Mouse (Mus musculus) hindbrain, embryonic 11.5 days (tissue): ENCODE measurements at regions not wholly inside any gene's neighbourhood (a gene's known extent, or its start where the extent isn't known, plus 50 kb on each side); places are given as distances from the start of the nearest gene placed in this dataset.

Experiments
- ATAC-seq: fragments of 200-750 bp; cut with Nextera tagmentation; 2 replicates; pipeline ENCODE4 v1.8.0; 2017; ENCODE audit warnings: mild to moderate bottlenecking, moderate TSS enrichment, moderate library complexity; ENCODE audit not compliant: low FRiP score
- DNase-seq: peaks from one replicate; pipeline ENCODE4 v3.0.0-alpha.2; 2015; ENCODE audit warnings: low spot score
- H3K27ac ChIP-seq: fragments of 300-500 bp; sonication (generic); 2 replicates; pipeline ENCODE4 v1.5.1; 2014; ENCODE audit warnings: mild to moderate bottlenecking, low read depth, low read length
- H3K27me3 ChIP-seq: fragments of 300-500 bp; sonication (generic); 2 replicates; pipeline ENCODE4 v1.6.1; 2014; ENCODE audit warnings: mild to moderate bottlenecking, low read length, moderate library complexity, mixed read lengths; ENCODE audit not compliant: control insufficient read depth, insufficient read depth
- H3K36me3 ChIP-seq: fragments of 300-500 bp; sonication (generic); 2 replicates; pipeline ENCODE4 v1.6.1; 2014; ENCODE audit warnings: mild to moderate bottlenecking, low read length, moderate library complexity, mixed read lengths; ENCODE audit not compliant: control insufficient read depth, insufficient read depth
- H3K4me1 ChIP-seq: fragments of 300-500 bp; sonication (generic); replicated peaks from 2 replicates; pipeline ENCODE4 v1.6.1; 2014; ENCODE audit warnings: low read length, mixed read lengths; ENCODE audit not compliant: control insufficient read depth, insufficient read depth
- H3K4me2 ChIP-seq: fragments of 300-500 bp; sonication (generic); replicated peaks from 2 replicates; pipeline ENCODE4 v1.6.1; 2014; ENCODE audit warnings: mild to moderate bottlenecking, low read depth, low read length
- H3K4me3 ChIP-seq: fragments of 300-500 bp; sonication (generic); 2 replicates; pipeline ENCODE4 v1.5.1; 2014; ENCODE audit warnings: low read depth, low read length
- H3K9ac ChIP-seq: fragments of 300-500 bp; sonication (generic); 2 replicates; pipeline ENCODE4 v1.6.1; 2014; ENCODE audit warnings: low read depth, low read length
- H3K9me3 ChIP-seq: fragments of 300-500 bp; sonication (generic); 2 replicates; pipeline ENCODE4 v1.6.1; 2016; ENCODE audit warnings: low read length; ENCODE audit not compliant: control insufficient read depth
- WGBS: fragments of 180-500 bp; shearing (Covaris S2); extraction: QIAGEN DNeasy Blood & Tissue Kit; methylation state at CpG from one replicate; pipeline ENCODE4 v1.1.7; 2014; 5-methylcytosine and 5-hydroxymethylcytosine counted together

GRCm38 (mm10) chr2:173930606-173931177 is 145.4 kb upstream of the Stx16 start:
- Histone ChIP-seq H3K27ac (no peak overlapping the region), H3K4me1 (no peaks in the 10 kb centered on the region), H3K36me3 (no peaks in the 10 kb centered on the region), H3K27me3 (no peaks in the 10 kb centered on the region), H3K9me3 (no peaks in the 10 kb centered on the region), H3K9ac (no peak overlapping the region), H3K4me2 (no peak overlapping the region), H3K4me3 (no peak overlapping the region)
- ATAC-seq (no peak), DNase-seq (no peak)
- 93% methylated on average over 17 of the region's 17 CpGs for WGBS

GRCm38 (mm10) chr2:173935706-173936105 is 140.4 kb upstream of the Stx16 start:
- no peak overlapping the region for H3K4me3 ChIP-seq
- WGBS: 78% methylated on average over 5 of the region's 5 CpGs
- ATAC-seq: no peak
- no peaks in the 10 kb centered on the region for H3K36me3 ChIP-seq
- no peak for DNase-seq
- no peaks in the 10 kb centered on the region for H3K27me3 ChIP-seq
- peaks cover 6% of the 10 kb centered on the region; the same call in 1 of the 2 replicates for H3K4me1 ChIP-seq
- H3K9me3 ChIP-seq: no peaks in the 10 kb centered on the region
- no peak overlapping the region for H3K9ac ChIP-seq
- H3K27ac ChIP-seq: no peak overlapping the region
- no peak overlapping the region for H3K4me2 ChIP-seq

DNA sequence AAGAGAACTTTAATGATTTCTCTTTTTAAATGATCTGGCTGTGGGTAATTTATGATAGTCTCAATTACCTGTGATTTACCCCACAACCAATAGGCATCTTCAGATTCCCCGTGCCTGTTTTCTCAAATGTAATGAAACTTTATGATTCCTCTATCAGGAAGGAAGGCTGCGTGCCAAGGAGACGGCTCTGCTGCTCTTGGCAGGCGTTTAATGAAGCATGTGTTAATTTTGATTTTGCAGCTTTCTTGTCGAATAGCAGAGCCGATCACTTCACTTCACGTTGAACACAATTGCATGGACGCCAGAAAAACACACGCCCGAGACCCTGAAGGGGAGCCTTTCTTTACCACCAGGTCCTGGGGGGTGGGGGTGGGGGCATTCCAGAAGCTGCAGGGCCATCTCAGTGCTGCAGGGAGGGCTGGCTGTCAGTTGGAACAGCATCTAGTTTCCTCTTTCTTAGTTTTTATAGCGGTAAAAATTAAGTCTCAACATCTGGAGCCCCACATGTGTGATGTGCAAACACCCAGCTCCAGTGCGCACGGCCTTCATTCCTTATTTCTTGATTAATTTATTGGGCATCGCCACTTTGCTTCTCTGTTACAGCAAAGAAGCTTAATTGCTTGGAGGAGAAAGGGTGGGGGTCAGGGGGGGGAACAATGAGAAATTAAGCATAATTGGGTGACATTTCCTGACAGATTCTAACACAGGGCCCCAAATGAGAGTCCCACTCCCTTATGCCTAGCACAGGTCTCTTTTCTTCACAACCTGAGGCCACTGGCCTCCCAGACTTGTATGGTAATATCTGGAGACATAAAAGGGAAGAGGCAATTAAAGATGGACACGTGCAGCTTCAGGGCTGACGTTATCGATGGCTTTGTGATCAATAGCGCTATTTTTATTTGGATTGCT is 138.3 kb upstream of the Stx16 start:
- Histone ChIP-seq H3K9me3 (no peaks in the 10 kb centered on the region), H3K36me3 (no peaks in the 10 kb centered on the region), H3K27ac (peak overlapping the region; percentile 80), H3K9ac (no peak overlapping the region), H3K27me3 (no peaks in the 10 kb centered on the region), H3K4me2 (no peak overlapping the region), H3K4me1 (peaks cover 6% of the 10 kb centered on the region; the same call in 1 of the 2 replicates), H3K4me3 (no peak overlapping the region)
- DNase-seq (no peak), ATAC-seq (peak; percentile 60)
- WGBS: 59% methylated on average over 18 of the region's 18 CpGs

DNA sequence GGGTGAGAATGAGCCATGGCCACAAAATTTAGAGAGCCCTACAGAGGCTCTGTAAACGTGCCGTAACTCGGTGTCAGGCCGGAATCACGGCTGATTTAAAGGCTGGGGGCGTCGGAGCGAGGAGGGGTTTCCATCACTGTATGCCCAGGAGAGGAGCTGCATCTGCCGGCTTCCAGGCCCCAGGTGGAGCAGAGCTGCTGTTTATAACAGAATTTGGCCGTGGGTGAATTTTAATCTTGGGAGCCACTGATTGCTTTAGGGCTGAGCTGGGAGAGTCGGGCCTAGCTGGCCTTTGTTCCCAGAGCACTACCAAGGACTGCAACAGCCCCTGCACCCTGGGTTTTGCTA is 137.7 kb upstream of the Stx16 start:
- peak; percentile 75 for ATAC-seq
- 62% methylated on average over 11 of the region's 11 CpGs for WGBS
- peak; percentile 52 for DNase-seq
- no peak overlapping the region for H3K4me2 ChIP-seq
- no peak overlapping the region for H3K9ac ChIP-seq
- no peaks in the 10 kb centered on the region for H3K27me3 ChIP-seq
- no peaks in the 10 kb centered on the region for H3K9me3 ChIP-seq
- no peak overlapping the region for H3K4me3 ChIP-seq
- H3K36me3 ChIP-seq: no peaks in the 10 kb centered on the region
- peaks cover 6% of the 10 kb centered on the region; the same call in 1 of the 2 replicates for H3K4me1 ChIP-seq
- H3K27ac ChIP-seq: peak overlapping the region; percentile 80

- Histone ChIP-seq H3K27me3 (no peaks in the 10 kb centered on the region), H3K27ac (no peak overlapping the region), H3K9me3 (peaks cover 6% of the 10 kb centered on the region), H3K4me2 (no peak overlapping the region), H3K9ac (no peak overlapping the region), H3K4me1 (no peaks in the 10 kb centered on the region), H3K4me3 (no peak overlapping the region), H3K36me3 (no peaks in the 10 kb centered on the region)
- DNase-seq: no peak
- WGBS: 85% methylated on average over 5 of the region's 5 CpGs
- no peak for ATAC-seq
Measured at GRCm38 (mm10) chr2:173945441-173945840, 130.7 kb upstream of the Stx16 start.

DNA sequence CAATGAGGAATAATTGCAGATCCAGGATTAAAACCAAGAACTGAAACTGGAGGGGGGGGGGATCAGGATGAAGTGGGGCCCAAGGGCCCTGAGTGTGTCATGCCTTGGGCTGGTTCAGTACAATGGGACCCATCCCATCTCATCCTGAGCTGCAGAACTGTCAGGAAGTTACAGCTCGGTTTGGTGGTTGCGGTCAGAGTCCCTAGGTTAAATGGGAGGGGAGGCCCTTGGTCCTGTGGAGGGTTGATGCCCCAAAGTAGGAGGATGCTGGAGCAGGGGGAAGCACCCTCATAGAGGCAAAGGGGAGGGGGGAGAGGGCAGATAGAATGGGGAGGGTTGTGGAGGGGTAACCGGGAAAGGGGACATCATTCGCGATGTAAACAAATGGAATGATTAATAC is 127.5 kb upstream of the Stx16 start:
- H3K9ac ChIP-seq: no peak overlapping the region
- no peaks in the 10 kb centered on the region for H3K36me3 ChIP-seq
- ATAC-seq (no peak), DNase-seq (no peak)
- H3K27me3 ChIP-seq: no peaks in the 10 kb centered on the region
- no peak overlapping the region for H3K27ac ChIP-seq
- H3K4me3 ChIP-seq: no peak overlapping the region
- H3K4me2 ChIP-seq: no peak overlapping the region
- 85% methylated on average over 5 of the region's 5 CpGs for WGBS
- H3K4me1 ChIP-seq: no peaks in the 10 kb centered on the region
- H3K9me3 ChIP-seq: peaks cover 6% of the 10 kb centered on the region

- H3K9me3 ChIP-seq: peaks cover 1% of the 10 kb centered on the region
- H3K4me1 ChIP-seq: no peaks in the 10 kb centered on the region
- H3K4me2 ChIP-seq: no peak overlapping the region
- WGBS: 43% methylated on average over 10 of the region's 10 CpGs
- DNase-seq: no peak
- no peak for ATAC-seq
- H3K27me3 ChIP-seq: no peaks in the 10 kb centered on the region
- no peak overlapping the region for H3K4me3 ChIP-seq
- H3K9ac ChIP-seq: no peak overlapping the region
- no peaks in the 10 kb centered on the region for H3K36me3 ChIP-seq
- H3K27ac ChIP-seq: no peak overlapping the region
Measured at GRCm38 (mm10) chr2:173950164-173950891, 125.8 kb upstream of the Stx16 start.

DNA sequence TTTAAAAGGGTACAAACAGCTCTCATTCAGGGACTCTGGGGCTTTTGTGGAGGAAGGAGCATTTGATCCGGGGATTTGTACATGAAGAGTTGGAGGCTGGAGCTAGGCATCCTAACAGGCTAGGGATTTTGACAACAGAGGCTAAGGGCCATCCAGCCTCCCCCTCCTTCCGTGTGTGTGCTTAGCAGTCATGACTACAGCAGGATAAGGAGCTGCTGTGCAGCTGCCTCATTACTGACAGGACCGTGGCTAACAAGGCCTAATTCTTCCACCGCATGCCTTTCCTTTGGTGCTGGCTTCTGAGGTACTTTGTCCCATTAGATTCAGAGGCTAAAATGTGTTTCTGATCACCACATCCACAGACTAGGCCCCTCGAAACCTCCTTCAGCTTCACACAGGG is 110.0 kb upstream of the Stx16 start:
- no peaks in the 10 kb centered on the region for H3K9me3 ChIP-seq
- H3K4me3 ChIP-seq: no peak overlapping the region
- ATAC-seq (no peak), DNase-seq (no peak)
- no peak overlapping the region for H3K4me2 ChIP-seq
- no peak overlapping the region for H3K9ac ChIP-seq
- H3K27ac ChIP-seq: no peak overlapping the region
- no peaks in the 10 kb centered on the region for H3K27me3 ChIP-seq
- no peaks in the 10 kb centered on the region for H3K4me1 ChIP-seq
- H3K36me3 ChIP-seq: no peaks in the 10 kb centered on the region
- 76% methylated on average over 5 of the region's 5 CpGs for WGBS
